Mouse (Mus musculus) embryonic facial prominence, embryonic 14.5 days (tissue): ENCODE measurements around the gene Gab3. TPM values are rescaled to one million over a fixed set of nuclear protein-coding genes. Genes with fewer than 3 reads are reported as not detected.
A peak's percentile ranks its signal among the peaks of the same experiment; 100 is the strongest.

Experiments
- ATAC-seq: fragments of 200-750 bp; cut with Nextera tagmentation; 2 replicates; pipeline ENCODE4 v1.8.0; 2017; ENCODE audit warnings: low read depth, moderate number of reproducible peaks, moderate TSS enrichment
- DNase-seq: peaks from one replicate; pipeline ENCODE4 v3.0.0-alpha.2; 2015; ENCODE audit warnings: low spot score
- H3K27ac ChIP-seq: fragments of 300-500 bp; sonication (generic); replicated peaks from 2 replicates; pipeline ENCODE4 v1.5.1; 2014; ENCODE audit warnings: low read depth, mild to moderate bottlenecking, low read length, moderate library complexity
- H3K27me3 ChIP-seq: fragments of 300-500 bp; sonication (generic); replicated peaks from 2 replicates; pipeline ENCODE4 v1.6.1; 2014; ENCODE audit warnings: low read length; ENCODE audit not compliant: control insufficient read depth, insufficient read depth
- H3K36me3 ChIP-seq: fragments of 300-500 bp; sonication (generic); 2 replicates; pipeline ENCODE4 v1.6.1; 2014; ENCODE audit warnings: low read length, mixed read lengths; ENCODE audit not compliant: control insufficient read depth, insufficient read depth
- H3K4me1 ChIP-seq: fragments of 300-500 bp; sonication (generic); 2 replicates; pipeline ENCODE4 v1.6.1; 2014; ENCODE audit warnings: antibody characterized with exemption, low read length; ENCODE audit not compliant: control insufficient read depth, insufficient read depth
- H3K4me2 ChIP-seq: fragments of 300-500 bp; sonication (generic); 2 replicates; pipeline ENCODE4 v1.6.1; 2014; ENCODE audit warnings: low read depth, mild to moderate bottlenecking, low read length, moderate library complexity, mixed read lengths
- H3K4me3 ChIP-seq: fragments of 300-500 bp; sonication (generic); 2 replicates; pipeline ENCODE4 v1.5.1; 2014; ENCODE audit warnings: low read depth, mild to moderate bottlenecking, low read length
- H3K9ac ChIP-seq: fragments of 300-500 bp; sonication (generic); 2 replicates; pipeline ENCODE4 v1.6.1; 2014; ENCODE audit warnings: low read depth, mild to moderate bottlenecking, low read length, moderate library complexity, mixed read lengths
- H3K9me3 ChIP-seq: fragments of 300-500 bp; sonication (generic); 2 replicates; pipeline ENCODE4 v1.6.1; 2016; ENCODE audit warnings: low read length; ENCODE audit not compliant: control insufficient read depth
- WGBS: fragments of 180-500 bp; shearing (Covaris S2); extraction: QIAGEN DNeasy Blood & Tissue Kit; methylation state at CpG from one replicate; pipeline ENCODE4 v1.1.7; 2014; 5-methylcytosine and 5-hydroxymethylcytosine counted together
- polyA plus RNA-seq: library from polyadenylated mRNA; unstranded; fragments of >200 nt; fragmentation: Nextera tagmentation; extraction: Ambion mirVana; gene quantifications from 2 replicates; pipeline ENCODE4 v1.2.1, GENCODE M21; 2014

Gene Gab3
- 1.7 and 2.3 TPM in 2 replicates for polyA plus RNA-seq

DNA sequence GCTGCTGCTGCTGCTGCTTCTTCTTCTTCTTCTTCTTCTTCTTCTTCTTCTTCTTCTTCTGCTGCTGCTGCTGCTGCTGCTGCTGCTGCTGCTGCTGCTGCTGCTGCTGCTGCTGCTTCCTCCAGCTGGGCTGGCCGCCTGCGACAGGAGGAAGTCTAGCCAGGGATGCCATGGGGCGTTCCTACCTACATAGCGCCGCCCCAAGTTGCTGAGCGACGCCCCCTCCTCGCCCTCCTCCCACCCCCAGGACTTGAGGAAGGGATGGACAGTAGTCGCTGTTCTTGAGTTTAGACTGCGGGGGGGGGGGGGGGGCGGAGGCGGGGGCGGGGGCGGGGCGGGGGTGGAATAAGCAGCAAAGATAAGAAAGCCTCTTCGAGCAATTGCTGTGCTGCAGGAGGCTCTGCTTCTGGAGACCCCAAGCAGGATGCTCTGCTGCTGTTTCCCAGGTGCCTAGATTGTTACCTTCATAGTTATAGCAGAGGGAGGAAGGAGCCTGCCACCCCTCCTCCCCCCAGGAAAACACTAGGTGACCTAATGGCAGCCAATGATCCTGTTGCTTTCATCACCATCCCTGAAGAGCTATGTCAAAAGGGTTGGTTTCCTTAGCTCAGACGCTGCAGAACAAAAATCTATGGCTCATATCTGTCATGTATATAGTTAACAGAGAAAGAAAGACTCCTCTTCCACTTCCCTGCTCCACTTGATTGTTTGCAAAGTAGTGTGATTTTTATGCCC lies at the start of gene Gab3:
TSS of gene Gab3 (minus strand) at position 685 of the 735 bp plus-strand sequence.
- ATAC-seq = peak; percentile 93
- Histone ChIP-seq H3K4me2 (peak within 1 kb of the TSS; percentile 53), H3K4me3 (peak within 1 kb of the TSS; percentile 42), H3K27ac (no peak within 1 kb of the TSS), H3K4me1 (no peaks in the 10 kb centered on the region), H3K9me3 (no peaks in the 10 kb centered on the region), H3K36me3 (no peaks in the 10 kb centered on the region), H3K9ac (peak within 1 kb of the TSS; percentile 40; the same call in 1 of the 2 replicates), H3K27me3 (no peaks in the 10 kb centered on the region)
- WGBS = 14% methylated on average over 7 of the region's 17 CpGs
- peak; percentile 73 for DNase-seq

DNA sequence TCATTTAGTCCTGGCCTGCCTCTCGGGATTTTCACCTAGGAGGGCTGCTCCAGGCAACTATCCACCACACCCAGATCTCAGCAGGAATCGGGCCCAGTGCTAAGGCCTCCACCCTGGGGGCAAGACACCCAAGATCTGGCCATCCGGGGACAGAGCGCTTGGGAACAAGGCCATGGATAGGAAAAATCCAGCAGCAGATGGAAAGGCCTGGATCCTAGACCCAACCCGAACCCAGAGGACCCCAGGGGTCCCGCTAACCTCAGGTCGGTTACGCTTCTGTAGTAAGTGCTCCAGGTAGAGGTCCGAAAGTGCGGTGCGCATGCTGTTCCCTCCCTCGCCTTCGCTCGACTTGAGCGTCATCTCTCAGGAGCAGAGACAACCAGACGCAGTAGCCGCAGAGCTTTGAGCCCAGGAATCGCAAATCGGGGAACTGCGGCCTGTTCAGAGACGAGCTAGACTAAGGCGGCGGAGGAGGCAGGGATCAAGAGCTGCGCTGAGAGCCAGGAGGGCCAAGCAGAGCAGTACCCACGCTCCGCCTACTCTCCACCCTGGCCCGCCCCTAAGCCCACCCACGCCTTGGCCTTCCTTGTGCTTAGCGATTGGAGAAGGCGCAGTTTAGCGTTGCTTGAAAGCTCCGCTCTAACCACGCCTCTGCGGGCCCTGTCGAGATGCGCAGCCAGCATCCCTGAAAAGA lies 45.4 kb upstream of the Gab3 start, which contains the start of gene Mpp1:
TSS of gene Mpp1 (minus strand) at position 550 of the 694 bp plus-strand sequence.
- peak within 1 kb of the TSS; percentile 74 for H3K9ac ChIP-seq
- peak; percentile 100 for ATAC-seq
- H3K4me3 ChIP-seq = peak within 1 kb of the TSS; percentile 51
- WGBS = 14% methylated on average over 25 of the region's 36 CpGs
- H3K27ac ChIP-seq = peak within 1 kb of the TSS; percentile 70; the same call in 1 of the 2 replicates
- no peaks in the 10 kb centered on the region for H3K27me3 ChIP-seq
- H3K4me1 ChIP-seq = no peaks in the 10 kb centered on the region
- no peaks in the 10 kb centered on the region for H3K36me3 ChIP-seq
- no peaks in the 10 kb centered on the region for H3K9me3 ChIP-seq
- peak; percentile 95 for DNase-seq
- H3K4me2 ChIP-seq = peak within 1 kb of the TSS; percentile 54

DNA sequence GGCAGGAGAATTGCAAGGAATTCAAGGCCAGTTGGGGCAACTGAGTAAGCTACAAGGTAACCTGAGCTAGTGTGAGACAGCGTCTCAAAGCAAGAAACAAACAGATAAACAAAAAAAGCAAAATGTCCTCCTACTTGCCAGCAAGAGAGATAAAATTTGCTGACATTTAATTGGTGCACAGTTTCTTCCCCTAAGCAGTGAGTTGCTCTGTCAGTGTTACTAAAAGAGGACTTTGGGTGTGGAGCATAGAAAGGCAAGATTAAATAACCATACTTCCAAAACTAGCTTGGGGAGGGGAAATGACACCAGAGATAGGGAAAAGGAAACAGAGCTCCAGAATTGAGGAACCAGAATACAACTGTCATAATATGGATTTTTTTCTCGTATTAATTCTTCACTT lies 44.2 kb upstream of the Gab3 start:
- Histone ChIP-seq H3K9me3 (no peaks in the 10 kb centered on the region), H3K9ac (no peak overlapping the region), H3K4me3 (no peak overlapping the region), H3K27ac (no peak overlapping the region), H3K36me3 (0 out of 2 replicates have a peak, but pooled peaks cover 8% of the 10 kb centered on the region), H3K27me3 (no peaks in the 10 kb centered on the region), H3K4me1 (no peaks in the 10 kb centered on the region), H3K4me2 (peak overlapping the region; percentile 54; the same call in 1 of the 2 replicates)
- DNase-seq = no peak
- ATAC-seq = no peak
- whole genome bisulfite sequencing = 72% methylated on average over 2 of the region's 2 CpGs

DNA sequence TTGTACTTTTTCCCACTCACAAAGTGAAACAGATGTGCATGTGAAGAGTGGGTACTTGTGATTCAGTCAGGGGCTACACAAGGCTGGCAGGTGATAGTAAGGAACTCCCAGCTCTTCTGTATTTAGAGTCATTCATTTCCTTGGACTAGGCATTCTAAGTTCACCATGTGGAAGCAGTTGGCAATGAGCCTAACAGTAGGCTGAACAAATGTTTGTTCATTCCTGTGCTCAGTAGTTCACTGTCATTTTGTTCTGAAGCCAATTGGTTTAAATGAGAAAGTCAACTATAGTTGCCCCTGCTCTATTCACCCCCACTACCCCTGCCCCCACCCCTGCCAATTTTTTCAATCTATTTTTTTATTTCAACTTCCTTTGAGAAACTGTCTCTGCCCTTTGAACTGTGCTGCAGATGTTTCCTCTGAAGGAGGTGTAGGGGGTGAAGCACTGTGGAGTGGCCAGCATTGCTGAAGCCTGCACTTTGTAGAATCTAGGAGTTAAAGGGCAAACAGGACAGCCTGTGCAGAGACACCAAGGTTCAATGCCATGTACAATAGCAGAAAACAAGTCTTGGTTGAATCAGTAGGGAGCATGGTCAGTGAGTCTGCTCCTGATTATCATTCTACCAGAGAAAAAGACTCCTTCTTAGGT lies 43.2 kb upstream of the Gab3 start:
- Histone ChIP-seq H3K27me3 (no peaks in the 10 kb centered on the region), H3K4me3 (no peak overlapping the region), H3K9me3 (no peaks in the 10 kb centered on the region), H3K9ac (no peak overlapping the region), H3K4me1 (no peaks in the 10 kb centered on the region), H3K27ac (no peak overlapping the region), H3K4me2 (no peak overlapping the region), H3K36me3 (0 out of 2 replicates have a peak, but pooled peaks cover 8% of the 10 kb centered on the region)
- DNase-seq = peak; percentile 17
- ATAC-seq = no peak

DNA sequence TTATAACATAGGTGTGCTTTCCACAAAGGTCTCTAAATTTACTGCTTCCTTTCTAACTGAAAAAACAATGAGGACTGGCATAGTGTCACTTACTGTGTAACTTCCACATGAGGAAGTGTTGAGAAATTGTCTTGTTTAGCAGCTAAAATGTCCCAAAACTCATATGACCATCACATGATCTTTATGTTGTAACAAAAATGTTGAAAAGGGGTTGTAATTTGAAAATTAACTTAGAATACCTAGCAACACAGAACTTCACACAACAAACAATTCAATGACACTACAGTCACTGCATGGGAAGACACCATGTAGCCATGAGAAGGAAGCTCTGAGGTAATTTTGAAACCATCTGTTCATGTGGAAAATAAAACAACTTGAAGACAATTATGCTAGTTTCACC lies 41.6 kb upstream of the Gab3 start:
- Histone ChIP-seq H3K9me3 (no peaks in the 10 kb centered on the region), H3K27ac (no peak overlapping the region), H3K4me1 (no peaks in the 10 kb centered on the region), H3K9ac (no peak overlapping the region), H3K27me3 (no peaks in the 10 kb centered on the region), H3K36me3 (0 out of 2 replicates have a peak, but pooled peaks cover 8% of the 10 kb centered on the region), H3K4me3 (no peak overlapping the region), H3K4me2 (no peak overlapping the region)
- no peak for ATAC-seq
- no peak for DNase-seq

DNA sequence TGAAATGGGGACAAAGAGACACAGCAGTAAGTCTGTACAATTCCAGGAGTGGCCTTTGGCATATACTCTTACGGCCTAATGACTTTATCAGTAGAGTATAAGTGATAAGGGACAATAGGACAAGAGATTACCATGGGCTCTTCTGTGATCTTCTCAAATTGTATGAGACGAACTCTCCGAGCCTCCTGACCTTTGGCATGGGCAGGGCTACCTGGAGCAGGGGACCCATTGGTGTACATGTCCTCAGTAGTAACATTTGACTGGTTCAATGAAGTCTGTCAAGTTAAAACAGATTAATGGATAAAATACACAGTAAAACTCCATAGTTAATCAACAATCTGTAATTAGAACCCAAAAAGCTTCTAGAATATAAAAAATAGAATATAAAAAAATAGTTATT lies 40.3 kb upstream of the Gab3 start:
- H3K27ac ChIP-seq = no peak overlapping the region
- H3K9me3 ChIP-seq = no peaks in the 10 kb centered on the region
- 0 out of 2 replicates have a peak, but pooled peaks cover 8% of the 10 kb centered on the region for H3K36me3 ChIP-seq
- H3K4me2 ChIP-seq = no peak overlapping the region
- ATAC-seq (no peak), DNase-seq (no peak)
- H3K27me3 ChIP-seq = no peaks in the 10 kb centered on the region
- no peaks in the 10 kb centered on the region for H3K4me1 ChIP-seq
- no peak overlapping the region for H3K9ac ChIP-seq
- H3K4me3 ChIP-seq = no peak overlapping the region
- 82% methylated on average over 3 of the region's 3 CpGs for WGBS

DNA sequence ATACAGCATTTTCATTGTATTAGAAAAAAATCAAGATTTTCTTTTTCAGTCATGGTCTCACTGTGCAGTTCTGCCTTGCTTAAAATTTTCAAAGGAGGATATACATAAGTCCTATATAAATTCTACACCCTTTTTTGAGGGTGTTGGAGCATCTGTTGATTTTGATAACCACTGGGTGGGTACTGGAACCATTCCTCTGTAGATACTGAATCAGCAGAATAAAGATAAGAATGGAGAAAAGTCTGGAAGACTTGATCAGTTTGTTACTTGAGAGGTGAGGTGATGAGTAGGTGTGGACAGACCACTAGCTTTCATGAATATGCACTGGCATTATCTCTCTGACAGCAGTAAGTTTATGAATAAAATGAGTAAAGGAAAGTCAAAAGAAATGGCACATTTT lies 30.3 kb upstream of the Gab3 start:
- ATAC-seq (no peak), DNase-seq (no peak)
- peaks cover 22% of the 10 kb centered on the region for H3K36me3 ChIP-seq
- H3K4me2 ChIP-seq = no peak overlapping the region
- no peaks in the 10 kb centered on the region for H3K27me3 ChIP-seq
- H3K9ac ChIP-seq = no peak overlapping the region
- H3K4me3 ChIP-seq = no peak overlapping the region
- no peaks in the 10 kb centered on the region for H3K4me1 ChIP-seq
- H3K27ac ChIP-seq = no peak overlapping the region
- H3K9me3 ChIP-seq = no peaks in the 10 kb centered on the region

DNA sequence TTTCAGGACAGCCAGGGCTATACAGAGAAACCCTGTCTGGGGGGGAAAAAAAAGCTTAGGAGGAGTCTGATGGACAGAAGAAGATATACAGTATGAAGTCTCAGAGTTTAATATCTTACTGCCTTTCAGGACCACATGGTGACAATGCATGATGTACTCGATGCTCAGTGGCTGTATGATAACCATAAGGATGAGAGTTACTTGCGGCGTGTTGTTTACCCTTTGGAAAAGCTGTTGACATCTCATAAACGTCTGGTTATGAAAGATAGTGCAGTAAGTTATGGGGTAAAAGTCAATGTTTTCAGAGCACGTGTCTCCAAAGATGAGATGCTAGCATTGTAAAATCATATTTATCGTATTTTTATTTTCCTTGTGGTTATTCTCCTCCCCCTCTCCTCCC lies 17.0 kb upstream of the Gab3 start:
- Histone ChIP-seq H3K27me3 (no peaks in the 10 kb centered on the region), H3K9ac (no peak overlapping the region), H3K27ac (no peak overlapping the region), H3K9me3 (no peaks in the 10 kb centered on the region), H3K4me2 (no peak overlapping the region), H3K36me3 (peaks cover 55% of the 10 kb centered on the region), H3K4me3 (no peak overlapping the region), H3K4me1 (no peaks in the 10 kb centered on the region)
- ATAC-seq (no peak), DNase-seq (no peak)
- WGBS = 89% methylated on average over 6 of the region's 6 CpGs
